Comparison of ENCODE assay signal across 23 mouse cellular contexts in the genomic region with DNA sequence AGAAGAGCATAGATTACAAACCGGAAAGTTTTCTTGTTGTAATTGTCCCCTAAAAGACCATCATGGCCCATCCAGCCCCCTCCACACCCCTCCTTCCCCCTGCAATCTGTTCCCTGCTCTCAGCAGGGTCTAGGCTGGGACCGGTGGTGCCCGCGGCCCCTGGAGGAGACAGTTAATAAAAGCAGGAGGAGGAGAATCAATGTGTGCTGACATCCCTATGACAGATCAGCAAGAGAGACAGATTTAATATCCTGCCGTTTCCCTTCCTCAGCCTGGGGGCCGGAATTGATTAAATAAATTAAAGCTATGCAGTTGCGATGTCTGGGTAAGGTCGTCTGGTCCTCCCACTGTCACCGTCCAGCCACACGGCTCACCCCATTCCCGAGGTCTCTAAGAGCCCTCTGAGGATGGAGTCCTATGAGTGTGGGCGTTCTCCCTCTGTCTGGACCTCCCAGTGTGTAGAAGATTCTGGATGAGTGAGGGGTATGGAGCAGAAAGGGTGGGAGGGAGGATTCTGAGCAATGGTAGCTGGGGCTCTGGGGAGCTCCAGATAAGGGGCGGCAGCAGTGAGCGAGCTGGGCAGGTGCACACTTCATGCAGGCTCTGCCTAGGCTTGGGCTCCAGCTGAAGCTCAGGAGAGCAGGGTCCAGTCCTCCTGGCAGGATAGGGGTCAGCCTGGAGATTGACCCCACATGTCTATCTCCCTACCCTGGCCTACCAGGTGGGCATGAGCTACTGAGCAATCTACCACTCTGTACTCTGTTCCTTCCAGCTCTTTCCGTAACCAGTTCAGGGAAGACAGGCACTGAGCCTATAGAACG. TPM values are rescaled to one million over a fixed set of nuclear protein-coding genes. Genes with fewer than 3 reads are reported as not detected.
A peak's percentile ranks its signal among the peaks of the same experiment; 100 is the strongest.
DNase-seq lines count a peak whose midpoint lies in the region; ATAC-seq lines count a peak whose summit lies in the region.
"Had no signal": no experiment of that assay in that cellular context is flagged by ENCODE, and none has a peak within 500 bp of the region (broad histone marks: within the 10 kb centered on the region; RNA-seq: fewer than 3 reads in every experiment).

No protein-coding gene starts in this region.

- peak; percentile 43; the same call in 1 of the 2 replicates for ATAC-seq in hindbrain, embryonic 14.5 days (ENCODE audit: low FRiP score)
- ATAC-seq in midbrain, embryonic 15.5 days (replicated peaks) = no peak; the same call in 1 of the 2 replicates
- ATAC-seq in erythroid progenitor cell, adult 5-6 weeks (replicated peaks; ENCODE audit: low FRiP score, poor library complexity, severe bottlenecking) = no peak
- ATAC-seq: activated CD4-positive, CD25-positive, alpha-beta regulatory T cell, adult 4 months; forebrain, embryonic 14.5 days; intestine, embryonic 15.5 days; Patski had no signal

- no peaks in the 10 kb centered on the region for H3K36me3 ChIP-seq in hindbrain, embryonic 14.5 days (replicated peaks; ENCODE audit: control insufficient read depth, insufficient read depth)
- no peaks in the 10 kb centered on the region for H3K36me3 ChIP-seq in midbrain, embryonic 15.5 days (replicated peaks)
- H3K36me3 ChIP-seq: heart, embryonic 10.5 days; intestine, embryonic 15.5 days; limb, embryonic 12.5 days had no signal

- H3K4me1 ChIP-seq in hindbrain, embryonic 14.5 days (replicated peaks; ENCODE audit: control insufficient read depth, insufficient read depth, low read length) = peaks cover 42% of the 10 kb centered on the region
- peaks cover 34% of the 10 kb centered on the region for H3K4me1 ChIP-seq in midbrain, embryonic 15.5 days
- H3K4me1 ChIP-seq: intestine, embryonic 15.5 days; limb, embryonic 12.5 days had no signal

- DNase-seq in retina, postnatal 1 day = peak; percentile 67
- DNase-seq in retina, embryonic 14.5 days (ENCODE audit: low spot score) = no peak
- DNase-seq in hindbrain, embryonic 14.5 days (ENCODE audit: low spot score) = no peak
- no peak for DNase-seq in spleen, adult 18-20 months
- no peak for DNase-seq in left cerebral cortex, postnatal 4 days
- DNase-seq: adrenal gland, postnatal 14 days; cerebellum, adult 18-20 months; heart, postnatal 10 days; kidney, postnatal 10 days; right cerebral cortex, postnatal 4 days; thymus, adult 2 months had no signal

- no peaks in the 10 kb centered on the region for H3K27me3 ChIP-seq in hindbrain, embryonic 14.5 days (ENCODE audit: control insufficient read depth, insufficient read depth, low read length)
- no peaks in the 10 kb centered on the region for H3K27me3 ChIP-seq in midbrain, embryonic 15.5 days (replicated peaks)
- H3K27me3 ChIP-seq: intestine, embryonic 15.5 days had no signal

- H3K4me3 ChIP-seq in hindbrain, embryonic 14.5 days (replicated peaks; ENCODE audit: low read length) = no peak overlapping the region
- no peak overlapping the region for H3K4me3 ChIP-seq in midbrain, embryonic 15.5 days
- H3K4me3 ChIP-seq: heart, embryonic 10.5 days; intestine, embryonic 15.5 days; left cerebral cortex, adult 2 months; limb, embryonic 12.5 days; myocyte had no signal

- WGBS in hindbrain, embryonic 14.5 days = 33% methylated on average over 16 of the region's 16 CpGs
- WGBS in midbrain, embryonic 15.5 days = 43% methylated on average over 16 of the region's 16 CpGs

- H3K9me3 ChIP-seq in hindbrain, embryonic 14.5 days (ENCODE audit: control insufficient read depth, low read length) = no peaks in the 10 kb centered on the region
- H3K9me3 ChIP-seq in midbrain, embryonic 15.5 days = no peaks in the 10 kb centered on the region
- H3K9me3 ChIP-seq: heart, embryonic 10.5 days; intestine, embryonic 15.5 days; limb, embryonic 12.5 days had no signal

- peak overlapping the region; percentile 56 for H3K27ac ChIP-seq in hindbrain, embryonic 14.5 days
- H3K27ac ChIP-seq in midbrain, embryonic 15.5 days = 0 out of 2 replicates have a peak overlapping the region, but pooled peaks have one; percentile 44
- H3K27ac ChIP-seq: heart, embryonic 10.5 days; intestine, embryonic 15.5 days; left cerebral cortex, adult 2 months; limb, embryonic 12.5 days; liver, embryonic 14.5 days had no signal

- H3K9ac ChIP-seq in hindbrain, embryonic 14.5 days = no peak overlapping the region
- no peak overlapping the region for H3K9ac ChIP-seq in midbrain, embryonic 15.5 days
- H3K9ac ChIP-seq: intestine, embryonic 15.5 days; limb, embryonic 12.5 days; liver, embryonic 14.5 days had no signal

- intact Hi-C loops in left cerebral cortex, postnatal 4 days (cut with DNase I) = no loop called here

- H3K4me2 ChIP-seq in hindbrain, embryonic 14.5 days (replicated peaks) = no peak overlapping the region
- no peak overlapping the region for H3K4me2 ChIP-seq in midbrain, embryonic 15.5 days
- H3K4me2 ChIP-seq: intestine, embryonic 15.5 days; limb, embryonic 12.5 days had no signal

RNA-seq across cellular contexts. Expression of a gene that starts 24.7 kb away (rescaled TPM):
- 16.6 and 16.9 TPM in 2 replicates for polyA plus RNA-seq in hindbrain, embryonic 14.5 days (2014; fragmentation: Nextera tagmentation; extraction: Ambion mirVana)
- polyA plus RNA-seq in midbrain, embryonic 15.5 days (2015; fragmentation: Nextera tagmentation; extraction: Ambion mirVana) = 12.5 and 13.6 TPM in 2 replicates
- 10 to 100 TPM; 12.9 to 18.3 TPM for total RNA-seq in left cerebral cortex, postnatal 4 days (2021)
- total RNA-seq in erythroid progenitor cell, adult 5-6 weeks (2015; ENCODE audit: low replicate concordance) = not detected in 2 replicates
- not detected in 2 replicates for total RNA-seq in erythroid progenitor cell, adult 5-6 weeks (2017; ENCODE audit: low replicate concordance)
- total RNA-seq: megakaryocyte, adult 5-6 weeks had no signal
- polyA plus RNA-seq: activated CD4-positive, CD25-positive, alpha-beta regulatory T cell, adult 4 months; liver, embryonic 14.5 days had no signal

Comparison
In these comparisons a context has a peak if more than half of its experiments do, and no peak if none do; other contexts are left out.
1. RNA of a gene that starts 24.7 kb away (total RNA-seq): 12.9 to 18.3 TPM in left cerebral cortex, postnatal 4 days; not detected in erythroid progenitor cell, adult 5-6 weeks; every median in the first group is over 10 times any median in the second.